Mouse (Mus musculus): ENCODE measurements at regions not wholly inside any gene's neighbourhood (a gene's known extent, or its start where the extent isn't known, plus 50 kb on each side); places are given as distances from the start of the nearest gene placed in this dataset.

DNA sequence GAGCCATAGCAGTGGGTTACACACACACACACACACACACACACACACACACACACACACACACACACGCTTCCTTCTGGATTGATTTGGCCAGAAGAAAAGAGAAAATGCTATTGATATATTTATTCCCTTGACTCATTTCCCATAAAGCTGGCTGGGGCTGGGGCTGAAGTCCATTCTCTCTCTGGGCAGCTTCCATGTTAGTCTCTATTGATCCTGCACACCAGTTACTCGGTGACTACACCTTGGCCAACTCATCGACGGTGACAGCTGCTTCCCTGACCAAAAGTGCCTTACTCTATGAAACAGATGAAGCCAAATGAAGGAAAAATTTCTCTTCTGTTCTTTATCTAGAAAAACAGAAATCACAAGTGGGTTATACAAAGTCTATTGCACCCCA, 82.1 kb downstream of the Snx18 start:
- no peak for DNase-seq (ENCODE audit: low spot score in 2 of 2)

DNA sequence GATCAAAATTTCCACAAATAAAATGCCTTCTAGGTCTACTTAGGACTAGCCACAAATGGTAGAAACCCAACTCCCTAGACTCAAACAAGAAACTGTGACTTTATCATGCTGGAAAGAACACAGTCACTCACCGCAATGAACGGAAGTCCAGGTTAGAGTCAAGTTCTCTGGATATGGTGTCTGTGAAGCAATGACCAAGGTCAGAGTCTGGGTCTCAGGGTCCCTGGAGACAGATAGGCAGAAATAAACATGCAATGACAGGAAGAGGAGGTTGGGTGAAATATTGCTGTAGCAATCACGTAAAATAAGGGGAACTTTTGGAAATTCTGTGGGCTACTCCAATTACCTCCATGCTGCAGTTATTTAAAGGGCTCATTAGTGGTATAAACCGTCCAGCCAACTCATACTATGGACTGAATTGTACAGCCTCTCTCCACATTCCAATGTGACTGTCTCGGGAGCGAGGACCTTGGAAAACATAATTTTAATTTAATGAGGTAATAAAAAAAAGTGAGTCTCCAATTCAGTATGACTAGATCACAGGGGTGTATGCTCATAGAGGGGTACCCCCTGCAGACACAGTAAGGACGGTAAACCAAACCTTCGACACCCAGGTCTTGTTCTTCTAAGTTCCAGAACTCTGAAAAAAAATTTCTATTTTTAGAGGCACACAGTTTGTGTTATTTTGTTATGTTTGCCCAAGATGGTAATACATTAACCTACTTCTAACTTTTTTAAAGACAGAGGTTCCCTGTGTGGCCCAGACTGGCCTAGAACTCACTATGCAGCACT, 83.5 kb downstream of the Snx18 start:
- DNase-seq (ENCODE audit: low spot score in 2 of 2) = no peak

DNA sequence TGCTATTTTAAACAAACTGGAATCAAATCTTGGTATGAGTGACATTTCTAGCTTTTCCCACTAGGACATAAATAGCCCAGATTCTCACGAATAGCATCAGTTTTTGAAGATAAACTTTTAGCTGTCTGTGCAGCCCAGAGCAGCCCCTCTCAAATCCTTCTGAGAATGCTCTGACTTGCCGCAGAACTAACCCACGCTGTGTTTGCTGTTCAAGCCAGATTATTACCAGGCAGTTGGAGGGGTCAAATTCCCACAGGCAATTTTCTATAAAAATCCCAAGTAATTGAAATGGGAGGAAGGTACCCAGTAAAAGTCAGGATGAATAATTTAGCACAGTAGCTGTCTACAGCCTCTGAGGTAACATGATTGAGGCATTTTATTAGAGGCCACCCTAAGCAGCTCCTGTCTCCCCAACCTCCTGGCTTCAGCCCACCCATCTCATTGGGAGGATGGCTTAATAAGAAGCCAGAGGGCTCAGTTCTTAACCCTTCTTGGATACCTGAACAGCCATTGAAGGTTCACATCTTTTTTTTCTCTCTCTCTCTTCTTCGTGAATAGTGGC, 84.4 kb downstream of the Snx18 start:
- DNase-seq (ENCODE audit: low spot score in 2 of 2) = no peak

DNA sequence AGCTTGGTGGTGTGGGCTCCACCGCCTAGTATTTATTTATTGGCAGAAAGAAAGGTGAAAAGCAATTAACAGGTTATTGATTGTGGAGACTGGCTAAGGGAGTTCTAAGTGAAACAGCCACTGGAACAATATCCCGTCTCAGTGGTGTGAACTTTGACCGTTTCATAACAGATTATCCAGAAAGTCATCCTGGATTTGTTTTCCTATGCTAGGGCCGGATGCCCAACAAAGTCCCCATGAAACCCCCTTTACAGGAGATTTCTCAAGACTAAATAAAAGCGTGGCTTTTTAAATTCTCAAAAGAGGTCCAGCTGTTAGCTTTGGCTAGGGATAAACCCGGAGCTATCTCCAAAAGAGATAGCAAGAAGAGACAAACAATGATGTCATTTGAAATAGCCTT, 91.4 kb downstream of the Snx18 start:
- DNase-seq (ENCODE audit: low spot score in 2 of 2) = no peak

DNA sequence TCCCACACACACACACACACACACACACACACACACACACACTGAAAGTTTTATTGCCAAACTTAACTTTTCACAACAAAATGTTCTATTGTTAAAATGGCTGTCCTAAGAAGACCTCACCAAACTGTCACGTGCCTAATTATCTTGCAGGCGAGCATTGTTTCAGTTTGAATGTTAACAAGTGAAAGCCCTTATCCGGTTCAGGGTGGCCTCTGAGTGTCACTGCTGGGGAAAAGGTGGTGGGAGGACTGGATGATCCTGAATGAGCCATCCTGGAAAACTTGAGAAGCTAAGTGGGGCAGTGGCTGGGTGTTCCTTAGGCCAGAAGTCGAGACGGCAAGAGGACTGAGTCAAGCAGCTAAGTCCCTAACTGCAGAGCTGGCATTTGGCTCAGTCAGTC, 94.9 kb downstream of the Snx18 start:
- DNase-seq (ENCODE audit: low spot score in 2 of 2) = no peak

DNA sequence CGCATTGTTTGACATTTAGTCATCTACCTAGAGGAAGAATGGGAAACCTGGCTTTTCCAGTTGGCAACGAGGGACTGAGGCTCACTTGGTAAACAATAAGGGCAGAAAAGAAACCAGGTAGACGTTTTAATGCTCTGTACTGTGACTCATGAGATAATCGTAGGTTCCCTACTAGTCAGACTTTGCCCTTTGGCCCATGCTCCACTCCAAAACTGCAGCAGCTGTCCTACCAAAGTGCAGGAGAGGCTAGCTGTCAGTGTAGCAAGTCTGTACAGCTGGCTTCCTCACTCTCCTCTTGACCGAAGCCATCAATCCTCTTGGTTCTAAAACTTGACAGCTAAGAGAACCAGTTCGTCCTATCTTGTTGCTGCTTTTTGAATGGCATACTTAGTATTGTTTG, 100.2 kb downstream of the Snx18 start:
- DNase-seq (ENCODE audit: low spot score in 2 of 2) = no peak

DNA sequence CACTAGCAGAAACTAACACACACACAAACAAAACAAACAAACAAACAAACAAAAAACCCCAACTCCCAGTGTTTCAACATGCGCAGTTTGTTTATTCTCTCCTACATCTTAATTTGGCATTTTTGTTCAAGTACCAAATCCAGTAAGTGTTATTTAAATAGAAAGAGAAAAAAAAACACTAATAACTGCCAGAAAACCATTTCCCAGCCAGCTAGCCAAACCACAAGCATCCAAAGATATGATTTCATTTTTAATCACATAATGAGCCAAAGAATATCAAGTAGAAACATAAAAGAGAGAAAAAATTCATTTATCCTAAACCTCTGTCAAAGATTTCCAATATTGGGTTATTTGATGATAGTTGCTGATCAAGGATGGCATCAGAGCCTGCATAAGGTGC, 102.3 kb downstream of the Snx18 start:
- no peak for DNase-seq (ENCODE audit: low spot score in 2 of 2)

DNA sequence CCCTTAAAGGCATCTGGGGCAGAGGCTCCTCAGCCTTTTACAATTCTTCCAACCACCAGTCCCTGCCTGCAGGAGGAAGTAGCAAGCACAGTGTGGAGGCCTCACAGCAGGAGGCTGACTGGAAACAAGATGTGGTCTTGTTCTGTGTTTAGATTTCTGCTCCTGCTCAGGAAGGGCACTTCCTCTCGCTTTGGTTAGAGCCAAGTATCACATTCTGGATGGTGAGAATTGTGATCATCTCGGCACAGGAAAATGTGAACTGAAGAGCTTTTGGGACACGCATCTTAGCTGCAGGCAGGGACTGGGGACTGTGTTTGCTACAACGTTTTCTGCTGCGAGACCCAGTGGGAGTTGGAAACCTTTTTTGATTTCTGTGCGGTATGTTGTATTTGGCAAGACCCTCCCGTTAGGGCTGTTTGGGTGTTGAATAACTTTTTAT, 103.2 kb downstream of the Snx18 start:
- DNase-seq (ENCODE audit: low spot score in 2 of 2) = no peak

DNA sequence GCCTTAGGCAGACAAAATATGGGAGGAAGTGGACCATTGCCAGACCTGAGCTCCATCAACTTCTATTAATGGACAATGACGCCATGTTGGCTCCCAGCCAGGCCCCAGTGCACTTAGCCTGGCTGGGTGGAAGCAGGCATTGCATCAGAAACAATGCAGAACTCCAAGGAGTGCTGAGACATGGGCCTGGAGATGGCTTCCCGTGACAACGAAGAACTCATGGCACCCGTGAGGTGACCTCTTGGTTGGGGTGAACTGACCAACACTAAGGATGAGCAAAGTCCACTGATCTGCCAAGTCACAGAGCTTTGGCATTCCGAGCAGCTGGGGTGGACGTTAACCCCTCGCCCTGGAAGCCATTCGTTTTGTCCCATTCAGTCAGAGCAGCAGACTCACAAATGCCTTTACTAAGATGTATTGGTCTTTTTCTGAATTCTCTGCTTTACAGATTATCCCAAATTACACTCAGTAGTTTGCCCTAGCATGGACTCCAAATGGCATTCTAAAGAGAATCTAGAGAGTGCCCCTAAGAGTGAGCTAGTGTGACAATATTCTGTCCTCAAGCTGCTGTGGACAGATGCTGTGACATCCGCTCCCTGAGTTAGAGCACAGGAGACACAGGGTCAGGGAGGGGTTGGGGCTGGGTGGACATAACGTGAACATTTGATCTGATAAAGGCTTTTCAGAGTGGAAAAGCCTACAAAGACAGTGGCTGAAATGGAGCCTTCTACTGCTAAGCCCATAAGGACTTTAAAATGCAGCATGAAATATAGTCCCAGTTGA, 108.8 kb downstream of the Snx18 start:
- peak; percentile 51 to 79 for DNase-seq (ENCODE audit: low spot score in 2 of 2)

DNA sequence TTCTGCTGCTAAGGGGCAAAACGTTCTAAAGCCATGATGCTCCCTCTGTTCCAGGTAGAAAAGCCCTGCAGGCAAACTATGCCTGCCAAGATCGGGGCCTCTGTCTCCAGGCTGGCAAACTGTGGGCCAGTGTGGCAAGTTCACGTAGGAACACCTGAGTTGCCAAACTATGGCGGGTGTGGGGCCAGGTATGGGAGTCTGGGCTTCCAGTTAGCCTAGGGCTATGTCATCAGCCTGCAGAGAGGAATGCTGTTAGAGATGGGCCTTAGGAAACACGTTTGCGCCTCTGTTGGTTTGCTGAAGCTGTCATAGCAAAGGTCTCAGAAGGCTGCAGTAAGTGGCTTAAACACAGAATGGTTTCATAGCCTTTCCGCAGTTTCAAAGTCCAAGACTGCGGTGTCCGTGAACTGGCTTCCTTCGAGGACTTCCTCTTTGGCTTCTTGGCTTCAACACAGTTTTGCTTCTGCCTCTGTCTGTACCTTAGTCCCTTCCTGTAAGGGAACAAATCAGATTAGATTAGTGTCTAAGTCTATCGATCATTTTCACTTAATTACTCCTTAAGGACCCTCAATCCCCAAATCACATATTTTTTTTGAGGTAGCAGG, 110.1 kb downstream of the Snx18 start:
- DNase-seq (ENCODE audit: low spot score in 2 of 2) = no peak

DNA sequence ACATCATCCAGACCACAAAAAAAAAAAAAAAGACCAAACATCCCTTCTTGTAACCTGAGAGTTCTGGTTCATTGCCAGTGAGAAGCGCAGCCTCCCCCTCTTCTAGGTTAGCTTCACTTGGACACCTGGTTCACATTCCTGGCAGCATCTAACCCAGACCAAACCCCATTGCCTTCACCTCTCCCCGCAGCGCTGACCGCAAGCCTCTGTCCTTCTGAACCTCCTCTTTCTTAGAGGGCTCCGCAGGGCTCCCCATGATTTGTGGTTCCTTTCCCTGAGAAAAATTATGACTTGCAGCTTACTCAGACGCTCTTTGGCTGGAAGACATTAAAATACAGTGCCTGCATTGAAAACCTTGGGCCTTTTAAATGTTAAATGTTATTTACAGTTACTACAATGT, 115.8 kb downstream of the Snx18 start:
- DNase-seq (ENCODE audit: low spot score in 2 of 2) = no peak

DNA sequence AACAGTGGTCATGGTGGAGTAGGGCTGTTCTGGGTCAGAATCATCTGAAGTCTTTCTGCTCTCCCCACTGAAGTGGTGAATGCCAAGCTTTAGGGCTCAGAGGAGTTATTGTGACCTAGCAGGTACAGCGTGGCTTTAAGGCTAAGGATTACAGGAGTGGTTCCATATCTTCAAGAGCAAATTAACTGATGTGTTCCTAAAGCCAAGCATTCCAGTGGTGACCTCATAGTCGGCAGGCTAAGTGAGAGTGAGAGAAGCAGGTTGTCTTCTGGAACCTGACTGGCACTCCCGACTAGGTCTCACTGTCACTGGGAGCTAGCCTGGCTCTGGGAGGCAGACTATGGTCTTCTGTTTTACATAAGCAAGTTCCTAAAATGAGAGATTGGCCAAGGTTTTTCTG, 116.3 kb downstream of the Snx18 start:
- no peak for DNase-seq (ENCODE audit: low spot score in 2 of 2)

DNA sequence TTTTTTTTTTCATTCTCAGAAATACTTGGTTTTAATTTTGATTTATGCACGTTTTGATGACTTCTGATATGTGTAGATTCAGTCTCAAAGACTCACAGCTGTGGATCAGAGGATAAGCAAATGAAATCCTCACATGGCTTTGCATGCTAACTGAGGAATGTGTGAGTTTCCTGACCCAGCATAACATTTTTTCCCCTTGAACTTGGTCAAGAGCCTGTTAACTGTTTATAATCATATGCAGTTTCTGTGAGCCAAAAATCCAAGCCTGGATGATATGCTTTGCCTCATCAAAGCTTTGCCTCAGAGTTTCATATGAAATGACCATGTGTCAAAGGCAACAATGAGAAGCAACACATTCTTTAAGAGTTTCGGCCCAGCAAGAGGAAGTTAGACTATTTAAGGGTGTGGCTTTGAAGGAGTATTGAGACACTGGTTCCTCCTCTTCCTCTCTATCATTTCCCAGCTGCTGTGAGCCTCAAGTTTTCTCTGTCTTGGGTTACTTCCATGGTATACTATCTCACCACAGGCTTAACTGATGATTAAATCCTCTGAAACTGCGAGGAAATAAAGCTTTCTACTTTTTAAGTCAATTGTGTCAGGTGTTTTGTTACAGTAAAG, 117.9 kb downstream of the Snx18 start:
- DNase-seq (ENCODE audit: low spot score in 2 of 2) = no peak

DNA sequence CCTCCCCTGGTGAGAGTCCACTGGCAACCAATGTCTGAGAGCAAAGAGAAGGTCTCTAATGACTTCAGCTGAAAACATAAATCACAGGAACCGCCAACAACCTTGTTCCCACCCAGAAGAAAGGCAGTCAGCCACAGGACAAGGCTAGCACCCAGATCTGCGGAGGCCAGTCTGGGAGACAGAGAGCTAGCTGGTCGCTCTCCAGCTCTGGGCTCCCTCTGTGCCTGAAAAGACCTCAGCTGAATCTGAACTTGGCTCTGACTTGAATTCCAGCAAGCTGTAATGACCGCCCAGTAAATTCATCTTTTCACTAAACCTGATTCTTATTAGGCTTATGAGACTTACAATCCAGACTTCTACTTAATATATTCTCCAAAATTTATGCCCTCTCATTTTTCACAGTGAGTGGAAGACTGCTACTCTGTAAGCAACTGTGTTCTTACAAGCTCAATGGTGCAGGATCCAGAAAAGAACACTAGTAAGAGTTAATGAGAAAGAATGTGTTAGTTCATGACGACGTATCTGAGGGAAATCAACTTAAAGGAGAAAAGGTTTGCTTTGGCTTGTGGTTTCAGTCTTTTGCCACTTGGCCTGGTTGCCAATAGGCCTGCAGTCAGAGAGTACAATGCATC, 119.2 kb downstream of the Snx18 start:
- DNase-seq (ENCODE audit: low spot score in 2 of 2) = no peak

DNA sequence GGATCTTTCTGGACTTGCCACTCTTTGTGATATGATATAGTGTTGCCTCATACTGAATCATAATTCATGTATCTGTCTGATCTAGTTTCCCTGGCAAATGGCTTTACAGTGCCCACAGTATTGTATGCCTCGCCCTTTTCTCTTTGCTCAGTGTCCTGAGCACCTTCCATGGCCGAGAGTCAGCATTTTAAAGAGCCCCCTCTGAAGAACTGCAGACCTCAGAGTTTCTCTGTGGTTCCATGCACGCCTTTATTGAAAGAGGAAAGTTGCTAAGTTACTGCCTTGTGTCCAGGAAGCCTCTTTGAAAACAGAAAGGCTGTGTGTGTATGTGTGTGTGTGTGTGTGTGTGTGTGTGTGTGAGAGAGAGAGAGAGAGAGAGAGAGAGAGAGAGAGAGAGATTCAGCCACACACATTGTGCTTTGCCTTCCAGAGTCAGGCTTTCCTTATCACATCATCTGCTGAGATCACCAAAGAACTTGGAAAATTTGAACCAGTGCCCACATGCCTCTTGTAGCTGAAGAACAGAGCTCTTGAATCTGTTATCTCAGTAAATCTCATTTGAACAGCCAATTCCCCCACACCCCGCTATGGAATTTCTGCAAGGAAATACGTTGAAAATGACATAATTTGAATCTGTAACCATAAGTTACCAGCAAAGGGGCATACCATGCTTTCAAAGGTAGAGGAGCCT, 122.6 kb downstream of the Snx18 start:
- no peak for DNase-seq (ENCODE audit: low spot score in 2 of 2)

DNA sequence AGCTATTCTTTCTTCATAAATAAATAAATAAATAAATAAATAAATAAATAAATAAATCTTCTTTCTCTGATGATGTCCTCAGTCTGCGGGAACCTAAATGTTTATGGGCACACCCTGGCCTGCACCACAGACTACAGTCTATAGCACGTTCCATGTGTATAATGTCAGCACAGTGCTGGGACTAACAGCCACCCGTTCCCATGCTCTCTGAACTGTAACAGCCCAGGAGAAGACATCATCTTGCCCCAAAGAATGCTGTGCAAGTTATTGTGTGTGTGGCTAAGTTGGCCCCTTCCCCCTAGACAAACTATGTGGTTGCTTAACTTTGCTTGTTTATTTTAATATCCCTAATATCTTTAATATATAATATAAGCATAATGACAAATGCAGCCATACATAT, 123.2 kb downstream of the Snx18 start:
- no peak for DNase-seq (ENCODE audit: low spot score in 2 of 2)

DNA sequence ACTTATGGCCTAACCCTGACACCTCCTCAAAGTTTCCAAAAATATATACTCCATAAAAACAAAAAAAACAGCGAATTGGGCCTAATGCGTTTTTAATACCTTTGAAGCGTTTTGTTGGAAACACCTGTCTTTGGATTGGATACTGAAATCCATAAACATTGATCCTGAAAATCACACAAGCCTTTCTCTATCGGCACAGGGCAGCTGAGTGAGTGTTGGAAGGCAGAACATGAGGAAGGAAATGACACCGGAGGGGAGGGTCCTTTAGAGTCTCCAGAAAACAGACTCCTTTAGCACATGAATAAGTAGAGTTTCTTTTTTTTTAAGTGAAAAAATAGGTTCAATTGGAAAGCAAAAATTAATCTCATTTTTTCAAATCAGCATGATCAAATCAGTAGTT, 123.7 kb downstream of the Snx18 start:
- no peak for DNase-seq (ENCODE audit: low spot score in 2 of 2)

DNA sequence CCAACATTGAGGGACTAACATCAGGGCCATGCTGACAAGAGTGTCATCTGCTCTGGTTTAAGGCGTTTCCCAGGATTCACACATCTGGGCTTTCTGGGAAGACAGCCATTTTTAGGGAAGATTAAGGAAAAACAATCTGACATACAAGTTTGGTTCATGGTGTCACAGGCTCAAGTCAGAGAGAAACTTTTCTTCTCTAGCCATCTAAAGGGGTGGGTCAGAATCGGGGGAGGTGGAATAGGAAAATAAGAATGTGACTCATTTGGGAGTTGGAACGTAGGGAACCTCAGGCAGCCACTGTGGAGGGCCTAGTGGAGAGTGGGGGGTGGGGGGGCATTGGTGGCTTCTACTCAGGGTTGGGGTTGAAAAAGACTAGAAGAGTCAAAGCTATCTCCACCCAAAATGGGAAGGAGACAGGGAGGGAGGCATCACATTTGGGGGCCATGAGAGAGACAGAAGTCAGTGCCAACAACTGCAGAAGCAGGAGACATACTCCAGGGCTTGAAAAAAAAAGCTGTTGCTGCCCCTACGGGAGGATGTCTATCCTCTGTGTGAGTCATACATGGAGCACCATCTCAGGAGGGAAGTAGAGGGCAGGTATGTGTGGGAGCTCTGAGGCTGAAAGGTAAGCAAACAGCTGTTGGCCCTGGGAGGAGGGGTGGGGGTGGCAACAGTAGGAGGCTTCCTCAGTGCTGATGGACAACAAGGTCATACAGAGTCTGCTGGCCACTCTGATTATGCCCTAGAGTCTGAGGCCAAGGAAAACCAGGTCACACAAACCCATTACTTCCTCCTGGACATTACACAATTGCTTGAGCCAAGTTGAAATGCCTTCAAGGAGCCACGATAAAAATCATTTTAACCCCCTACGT, 128.2 kb downstream of the Snx18 start:
- no peak for DNase-seq (ENCODE audit: low spot score in 2 of 2)

DNA sequence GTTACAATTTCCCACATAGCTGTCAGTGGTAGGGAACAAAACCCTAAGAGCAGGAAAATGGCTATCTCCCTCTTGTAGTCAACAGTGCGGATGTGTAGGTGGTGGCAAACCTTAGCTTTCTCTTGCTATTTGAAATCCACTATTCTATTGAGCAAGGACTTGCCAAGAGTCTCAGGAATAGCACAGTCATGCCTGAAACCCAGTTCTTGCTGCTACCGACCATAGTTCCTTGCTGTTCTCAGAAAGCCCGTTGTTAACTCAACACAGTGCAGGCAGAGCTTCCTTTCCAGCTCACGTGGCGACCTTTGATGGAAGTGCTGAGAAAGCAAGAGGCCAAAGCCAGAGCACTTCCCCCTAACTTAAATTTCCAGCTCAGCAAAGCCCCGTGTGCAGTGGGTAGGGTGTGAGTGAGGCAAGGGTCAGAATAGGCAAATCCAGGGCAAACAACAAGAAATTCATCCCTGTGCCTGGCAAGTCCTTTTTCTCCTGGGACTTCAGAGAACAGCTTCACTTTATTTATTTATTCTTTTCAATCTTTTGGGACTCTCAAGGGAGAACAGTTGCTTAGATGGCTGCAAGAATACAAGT, 131.9 kb downstream of the Snx18 start:
- no peak for DNase-seq (ENCODE audit: low spot score in 2 of 2)

DNA sequence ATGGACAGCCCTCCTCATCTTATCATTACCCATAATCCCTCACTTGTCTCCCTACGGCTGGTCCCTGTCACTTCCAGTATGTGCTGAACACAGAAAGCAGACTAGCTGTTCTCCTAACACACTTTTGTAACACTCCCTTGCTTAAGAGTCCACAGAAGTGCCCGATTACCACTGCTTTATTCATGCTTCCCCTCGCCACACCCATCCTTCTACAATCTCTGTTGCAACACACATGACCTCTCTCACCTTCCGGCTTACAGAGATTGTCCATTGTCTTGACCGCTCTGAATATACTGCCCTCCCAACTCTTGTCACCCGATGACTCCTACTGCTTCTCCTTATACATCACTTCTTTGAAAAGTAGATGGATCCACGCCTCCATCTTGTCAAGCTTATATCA, 132.9 kb downstream of the Snx18 start:
- no peak for DNase-seq (ENCODE audit: low spot score in 2 of 2)
